Mouse (Mus musculus): ENCODE measurements around the gene Eif2ak2.

The Eif2ak2 gene

GRCm38 (mm10) chr17:78882401-78883112 is at the start of gene Eif2ak2:
TSS of gene Eif2ak2 (minus strand) at chr17:78882573.
- CTCF ChIA-PET = no interaction called here

DNA sequence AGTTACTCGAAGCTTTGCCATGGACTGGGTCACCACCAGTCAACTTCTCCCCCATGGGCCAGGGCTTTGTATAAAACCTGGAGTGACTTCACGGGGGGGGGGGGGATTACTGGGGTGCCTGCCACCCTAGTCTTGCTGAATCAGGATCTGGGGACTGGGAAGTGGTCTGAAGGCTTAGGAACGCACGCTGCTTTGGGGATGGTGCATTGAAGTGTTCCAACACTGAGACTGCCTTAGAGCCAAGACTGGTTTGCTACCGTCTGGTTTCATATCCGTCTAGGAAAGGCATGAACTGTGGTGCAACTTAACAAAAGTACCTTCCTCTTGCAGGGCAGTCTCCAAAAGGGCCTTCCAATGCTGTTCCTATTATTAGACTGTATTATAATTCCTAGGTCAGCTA is 35.3 kb upstream of the Eif2ak2 start:
- CTCF ChIA-PET = interaction anchor here (0.7 kb wide), 1 partner anchor 17 kb away, joined by 3 read pairs; no protein-coding TSS in a partner anchor

GRCm38 (mm10) chr17:78916899-78917298 is 34.5 kb upstream of the Eif2ak2 start:
- CTCF ChIA-PET = no interaction called here

DNA sequence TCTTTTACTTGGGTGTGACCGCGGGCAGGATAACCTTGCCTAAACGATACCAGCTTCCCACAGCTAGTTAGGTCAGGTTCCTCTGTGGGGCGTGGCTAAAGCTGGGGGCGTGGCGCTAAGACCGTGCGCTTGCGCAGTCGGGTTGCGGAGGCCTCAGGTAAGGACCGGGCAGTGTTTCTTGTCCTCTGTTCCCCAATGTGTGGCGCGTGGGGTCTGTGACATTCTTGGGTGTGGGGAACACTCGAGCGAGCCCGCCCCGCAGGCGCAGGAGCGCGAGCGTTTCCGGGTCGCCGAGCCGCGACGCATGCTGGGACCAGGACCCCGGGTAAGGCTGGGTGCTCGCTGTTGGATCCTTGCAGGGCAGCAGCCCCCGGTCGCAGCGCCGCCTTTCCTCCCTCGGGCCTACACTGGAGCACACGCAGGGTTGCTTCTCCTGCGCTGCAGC is 34.0 kb upstream of the Eif2ak2 start, which contains the start of gene Cebpzos:
Cebpzos (plus strand) TSS at position 132 of the 445 bp plus-strand sequence.
- CTCF ChIA-PET = no interaction called here

DNA sequence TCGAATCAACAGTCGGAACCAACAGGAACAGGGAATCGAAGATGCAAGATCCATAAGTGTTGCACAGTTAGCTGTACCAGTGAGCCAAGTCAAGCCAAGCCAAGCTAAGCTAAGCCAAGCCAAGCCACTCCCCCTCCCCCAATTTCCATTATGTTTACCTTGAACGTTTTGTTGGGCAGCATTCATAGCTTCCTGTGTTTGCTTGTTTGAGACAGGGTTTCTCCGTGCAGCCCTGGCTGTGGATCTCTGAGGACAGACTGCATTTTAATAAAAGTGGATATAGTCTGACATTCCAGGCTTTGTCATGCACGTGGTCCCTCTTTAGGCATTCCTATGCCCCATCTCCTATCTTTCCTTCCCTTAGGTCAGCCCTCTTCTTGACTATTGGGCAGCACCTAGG is 33.4 kb upstream of the Eif2ak2 start:
- CTCF ChIA-PET = no interaction called here

DNA sequence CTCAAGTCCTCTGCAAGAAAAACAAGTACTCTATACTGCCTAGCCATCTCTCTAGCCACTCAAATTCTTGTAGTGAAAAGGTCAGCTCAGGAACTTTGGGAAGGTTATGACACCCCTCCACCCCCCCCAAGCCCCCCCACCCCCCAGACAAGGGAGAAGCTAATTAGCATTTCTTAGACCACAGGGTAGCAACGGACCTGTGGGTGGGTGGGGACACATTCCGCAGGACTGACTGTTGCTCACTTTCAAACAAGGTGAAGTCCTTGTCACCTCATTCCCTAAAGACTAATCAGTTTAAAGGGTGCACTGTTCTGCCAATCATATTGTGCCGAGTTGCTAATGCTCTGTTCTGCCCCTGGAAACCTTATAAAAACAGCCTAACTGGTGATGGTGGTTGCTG is 31.5 kb upstream of the Eif2ak2 start:
- CTCF ChIA-PET = no interaction called here

- CTCF ChIA-PET = no interaction called here
Measured at GRCm38 (mm10) chr17:78912861-78913281, 30.5 kb upstream of the Eif2ak2 start.

DNA sequence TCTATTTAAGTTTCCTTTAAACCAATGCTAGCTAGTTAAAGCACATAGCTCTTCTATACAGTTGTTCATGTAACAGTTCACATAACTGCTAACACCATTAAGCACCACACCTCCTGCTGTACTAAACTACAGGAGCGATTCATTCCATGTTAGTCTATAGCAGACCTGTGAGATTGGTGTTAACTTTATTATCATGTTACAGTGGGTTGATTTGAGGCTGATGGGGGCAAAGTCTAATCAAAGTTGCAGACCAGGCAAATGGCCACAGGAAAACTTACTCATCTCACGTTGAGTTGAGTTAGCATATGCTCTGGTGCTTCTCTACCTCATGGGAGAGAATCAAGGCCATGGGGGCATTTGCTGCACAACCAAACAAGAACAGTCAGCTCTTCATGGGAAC is 27.0 kb upstream of the Eif2ak2 start:
- CTCF ChIA-PET = no interaction called here

- CTCF ChIA-PET = no interaction called here
Measured at GRCm38 (mm10) chr17:78906892-78907291, 24.5 kb upstream of the Eif2ak2 start, which contains the start of gene Sult6b1. TSS of gene Sult6b1 (minus strand) at chr17:78906992.

GRCm38 (mm10) chr17:78903158-78903557 is 20.8 kb upstream of the Eif2ak2 start:
- CTCF ChIA-PET = no interaction called here

DNA sequence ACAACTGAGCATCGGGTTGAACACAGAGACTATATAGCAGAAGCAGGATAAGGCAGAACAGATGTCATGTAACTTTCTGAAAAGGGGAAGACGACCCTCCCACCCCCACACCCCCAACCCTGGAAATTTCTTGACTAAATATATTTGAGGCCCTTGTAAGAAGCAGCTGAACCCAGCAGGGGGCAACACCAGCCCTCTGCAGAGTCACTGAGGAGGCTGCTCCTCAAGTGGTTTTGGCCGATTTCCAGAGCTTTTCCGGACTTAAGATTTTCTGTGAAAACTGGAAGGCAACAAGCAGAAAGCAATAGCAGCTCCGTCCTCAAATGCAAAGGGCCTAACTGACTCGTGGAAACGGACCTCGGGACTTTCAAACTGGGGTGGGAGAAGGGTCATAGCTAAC is 13.0 kb upstream of the Eif2ak2 start:
- CTCF ChIA-PET = no interaction called here

DNA sequence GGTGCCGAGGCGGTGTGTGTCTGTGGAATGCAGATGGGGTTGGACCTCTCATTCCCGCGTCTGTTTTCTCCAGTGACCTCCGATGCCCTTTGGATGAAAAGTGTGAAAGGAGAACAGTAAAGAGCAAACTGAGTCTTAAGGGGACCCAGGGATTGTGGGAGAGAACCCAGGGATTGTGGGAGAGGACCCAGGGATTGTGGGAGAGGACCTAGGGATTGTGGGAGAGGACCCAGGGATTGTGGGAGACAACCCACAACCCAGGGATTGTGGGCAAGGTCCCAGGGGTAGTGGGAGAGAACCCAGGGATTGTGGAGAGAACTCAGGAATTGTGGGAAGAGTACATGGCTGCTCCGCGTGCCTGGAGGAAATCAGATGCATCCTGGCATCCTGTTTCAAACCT is 12.6 kb upstream of the Eif2ak2 start:
- CTCF ChIA-PET = no interaction called here

DNA sequence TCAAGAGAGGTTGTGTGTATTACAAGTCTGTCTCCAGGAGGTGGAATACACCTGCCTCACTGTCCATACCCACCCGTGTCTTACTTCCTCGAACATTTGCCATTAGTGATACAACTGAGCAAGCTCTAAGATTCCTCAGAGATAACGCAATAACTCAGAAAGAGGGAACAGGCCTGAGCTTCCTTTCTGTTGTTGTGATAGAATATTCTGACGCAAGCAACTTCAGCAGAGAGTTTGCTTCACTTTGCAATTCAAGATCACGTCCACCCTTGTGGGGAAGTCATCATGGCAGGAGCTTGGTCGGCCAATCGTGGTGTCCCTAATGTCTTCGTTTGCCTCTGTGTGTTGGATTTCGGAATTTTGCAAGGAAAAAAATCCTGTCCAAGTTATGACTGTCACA is 8.6 kb upstream of the Eif2ak2 start:
- CTCF ChIA-PET = no interaction called here

- CTCF ChIA-PET = no interaction called here
Measured at GRCm38 (mm10) chr17:78889184-78889583, 6.8 kb upstream of the Eif2ak2 start.

GRCm38 (mm10) chr17:78888554-78888953 is 6.2 kb upstream of the Eif2ak2 start:
- CTCF ChIA-PET = no interaction called here

GRCm38 (mm10) chr17:78885286-78886065 is 3.1 kb upstream of the Eif2ak2 start:
- CTCF ChIA-PET = no interaction called here

DNA sequence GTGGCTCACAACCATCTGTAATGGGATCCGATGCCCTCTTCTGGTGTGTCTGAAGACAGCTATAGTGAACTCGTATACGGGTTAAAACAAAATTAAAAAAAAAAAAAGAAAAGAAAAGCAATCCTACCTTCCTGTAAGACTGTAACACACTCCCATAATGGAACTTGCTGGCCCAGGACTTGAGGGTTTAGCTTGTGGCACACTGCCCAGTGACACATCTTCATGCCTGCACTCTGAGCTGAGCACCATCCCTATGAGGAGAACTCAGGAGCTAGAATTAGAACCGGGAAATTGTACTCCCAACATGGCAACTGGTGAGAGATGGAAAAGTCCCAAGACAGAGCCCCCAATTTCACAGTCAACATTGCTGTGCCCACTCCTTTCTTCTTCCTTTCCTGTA is 918 bp upstream of the Eif2ak2 start:
- CTCF ChIA-PET = no interaction called here

GRCm38 (mm10) chr17:78881878-78882304 is 482 bp downstream of the Eif2ak2 start:
- CTCF ChIA-PET = no interaction called here

- CTCF ChIA-PET = interaction anchor here (0.6 kb wide), 1 partner anchor 39 kb away, joined by 4 read pairs; the partner anchor contains the start of genes Gpatch11 and Heatr5b
Measured at GRCm38 (mm10) chr17:78873886-78874285, 8.5 kb downstream of the Eif2ak2 start.

GRCm38 (mm10) chr17:78856243-78856642 is 26.1 kb downstream of the Eif2ak2 start:
- CTCF ChIA-PET = no interaction called here

DNA sequence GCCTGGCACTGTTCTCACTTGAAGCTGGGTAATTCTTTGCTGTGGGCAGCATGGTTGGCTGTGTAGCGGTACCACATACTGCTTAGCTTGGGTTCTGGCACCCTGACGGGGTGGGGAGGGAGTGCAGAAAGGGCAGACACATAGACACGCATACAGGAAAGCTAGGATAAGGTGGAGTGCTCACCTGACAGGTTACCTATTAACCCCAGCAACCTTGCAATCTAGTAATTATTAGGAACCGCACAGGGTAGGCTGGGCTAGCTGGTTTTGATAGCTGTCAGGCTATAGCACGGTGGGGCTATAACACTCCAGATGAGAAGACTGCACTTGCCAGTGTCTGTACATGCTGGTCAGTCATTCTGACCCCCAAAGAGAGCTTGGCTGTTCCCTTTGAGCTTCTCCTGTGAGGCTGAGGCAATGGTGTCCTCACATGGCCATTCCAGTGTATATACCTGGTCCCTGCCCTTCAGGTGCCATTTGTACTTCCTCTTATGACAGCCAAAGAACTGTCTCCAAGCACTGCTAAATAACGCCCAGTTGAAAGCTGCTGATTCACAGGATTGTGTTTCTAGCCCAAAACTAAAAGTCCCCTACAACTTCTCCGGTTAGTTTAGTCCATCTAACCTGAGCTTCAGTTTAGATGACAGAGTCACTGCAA is 40.0 kb downstream of the Eif2ak2 start:
- CTCF ChIA-PET = no interaction called here

DNA sequence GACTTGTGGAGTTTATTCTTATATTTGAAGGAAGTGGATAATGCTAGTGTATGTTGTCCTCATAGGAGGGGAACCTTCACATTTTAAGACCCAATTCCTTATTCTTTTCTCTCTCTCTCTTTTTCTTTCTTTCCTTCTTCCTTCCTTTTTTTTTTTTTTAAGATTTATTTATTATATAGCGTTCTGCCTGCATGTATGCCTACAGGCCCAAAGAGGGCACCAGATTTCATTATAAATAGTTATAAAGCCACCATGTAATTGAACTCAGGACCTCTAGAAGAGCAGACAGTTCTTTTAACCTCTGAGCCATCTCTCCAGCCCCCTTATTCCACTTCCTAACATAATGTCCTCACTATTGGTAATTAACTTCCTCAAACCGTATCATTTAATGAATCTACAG is 46.3 kb downstream of the Eif2ak2 start:
- CTCF ChIA-PET = interaction anchor here (1.1 kb wide), 1 partner anchor 8 kb away, joined by 5 read pairs; no protein-coding TSS in a partner anchor
